Mouse (Mus musculus): ENCODE measurements around the gene Lims1.

GRCm38 (mm10) chr10:58445850-58446249 is 122.6 kb downstream of the Lims1 start:
- TF ChIP-seq POLR2A (IDR thresholded peaks at IDR 0.05; ENCODE audit: extremely low read depth, insufficient read depth, low read length) = no peak
- no peak for TF ChIP-seq CTCF (IDR thresholded peaks at IDR 0.05; ENCODE audit: low read depth, low read length)

All from liver, adult 2 months (tissue).